Mouse (Mus musculus) MEL (cell line): ENCODE data around the gene Slc26a9. TPM values are rescaled to one million over a fixed set of nuclear protein-coding genes. Genes with fewer than 3 reads are reported as not detected.

Experiments
- DNase-seq: peaks from one replicate; pipeline ENCODE4 v3.0.0; 2011; ENCODE audit warnings: low read depth, low spot score
- H3K27ac ChIP-seq: 2 replicates; pipeline ENCODE4 v1.5.1; 2012; ENCODE audit warnings: low read depth, mild to moderate bottlenecking, control low read depth, low read length, moderate library complexity; ENCODE audit not compliant: control insufficient read depth
- H3K27me3 ChIP-seq, 2 experiments: fragments of 150-350 bp in 1 of 2; sonication (generic) in 1 of 2; 2 replicates each; pipeline ENCODE4 v1.6.1; 2012; ENCODE audit warnings: low read length in 2 of 2, mild to moderate bottlenecking in 2 of 2, improper control_type of control experiment in 1 of 2, moderate library complexity in 1 of 2; ENCODE audit not compliant: insufficient read depth in 2 of 2, control insufficient read depth in 1 of 2
- H3K36me3 ChIP-seq, 2 experiments: 2 replicates each; pipeline ENCODE4 v1.6.1; 2012 to 2014; ENCODE audit warnings: low read length in 2 of 2, improper control_type of control experiment in 1 of 2, inconsistent platforms in 1 of 2, mild to moderate bottlenecking in 1 of 2; ENCODE audit not compliant: insufficient read depth in 2 of 2, control insufficient read depth in 1 of 2
- H3K4me1 ChIP-seq, 2 experiments: fragments of 150-350 bp in 1 of 2; sonication (generic) in 1 of 2; 2 replicates each; pipeline ENCODE4 v1.6.1; 2012; ENCODE audit warnings: low read length in 2 of 2, improper control_type of control experiment in 1 of 2, mild to moderate bottlenecking in 1 of 2; ENCODE audit not compliant: insufficient read depth in 2 of 2, control insufficient read depth in 1 of 2
- H3K4me3 ChIP-seq, 2 experiments: fragments of 150-350 bp in 1 of 2; sonication (generic) in 1 of 2; 2 replicates each; pipeline ENCODE4 v1.5.1; 2012; ENCODE audit warnings: low read depth in 2 of 2, low read length in 2 of 2, mild to moderate bottlenecking in 2 of 2, moderate library complexity in 2 of 2, control low read depth in 1 of 2, improper control_type of control experiment in 1 of 2; ENCODE audit not compliant: control insufficient read depth in 1 of 2, insufficient read depth in 1 of 2
- H3K79me2 ChIP-seq: 2 replicates; pipeline ENCODE4 v1.6.1; 2012; ENCODE audit warnings: mild to moderate bottlenecking, low read length, moderate library complexity; ENCODE audit not compliant: control insufficient read depth, poor library complexity, insufficient read depth
- H3K9ac ChIP-seq: 2 replicates; pipeline ENCODE4 v1.6.1; 2012; ENCODE audit warnings: low read depth, mild to moderate bottlenecking, control low read depth, low read length, moderate library complexity; ENCODE audit not compliant: control insufficient read depth, poor library complexity, severe bottlenecking
- H3K9me3 ChIP-seq: fragments of 150-350 bp; sonication (generic); replicated peaks from 2 replicates; pipeline ENCODE4 v1.6.1; 2012; ENCODE audit warnings: mild to moderate bottlenecking, low read length, improper control_type of control experiment, moderate library complexity; ENCODE audit not compliant: insufficient read depth
- BHLHE40 ChIP-seq: IDR thresholded peaks from 2 replicates; pipeline ENCODE4 v1.6.1; 2012; ENCODE audit warnings: low read depth, mild to moderate bottlenecking, inconsistent platforms, low read length, improper control_type of control experiment, borderline replicate concordance
- CHD1 ChIP-seq: IDR thresholded peaks from 2 replicates; pipeline ENCODE4 v1.6.1; 2012; ENCODE audit warnings: low read depth, mild to moderate bottlenecking, inconsistent platforms, low read length, improper control_type of control experiment
- CHD2 ChIP-seq: IDR thresholded peaks from 2 replicates; pipeline ENCODE4 v1.6.1; 2011; ENCODE audit warnings: low read length, improper control_type of control experiment
- CTCF ChIP-seq, 3 experiments: IDR thresholded peaks in 2 of 3; conservative IDR thresholded peaks in 1 of 3; 2 replicates each; pipeline ENCODE4 v1.5.1; 2011 to 2012; ENCODE audit warnings: low read length in 3 of 3, low read depth in 2 of 3, mild to moderate bottlenecking in 2 of 3, improper control_type of control experiment in 1 of 3, inconsistent platforms in 1 of 3, mixed read lengths in 1 of 3, moderate library complexity in 1 of 3; ENCODE audit not compliant: control insufficient read depth in 1 of 3, insufficient read depth in 1 of 3, poor library complexity in 1 of 3, severe bottlenecking in 1 of 3
- E2F4 ChIP-seq: IDR thresholded peaks from 2 replicates; pipeline ENCODE4 v1.6.1; 2011; ENCODE audit warnings: low read depth, low read length, improper control_type of control experiment, borderline replicate concordance
- EP300 ChIP-seq, 2 experiments: IDR thresholded peaks; 2 replicates each; pipeline ENCODE4 v1.6.1; 2011; ENCODE audit warnings: improper control_type of control experiment in 2 of 2, low read length in 2 of 2, low read depth in 1 of 2, mild to moderate bottlenecking in 1 of 2
- MAFK ChIP-seq: IDR thresholded peaks from 2 replicates; pipeline ENCODE4 v1.6.1; 2011; ENCODE audit warnings: low read depth, mild to moderate bottlenecking, low read length, improper control_type of control experiment, borderline replicate concordance
- MAZ ChIP-seq: IDR thresholded peaks from 2 replicates; pipeline ENCODE4 v1.6.1; 2012; ENCODE audit warnings: low read depth, mild to moderate bottlenecking, inconsistent platforms, low read length, improper control_type of control experiment
- MYC ChIP-seq: IDR thresholded peaks from 2 replicates; pipeline ENCODE4 v1.6.1; 2011; ENCODE audit warnings: low read depth, mild to moderate bottlenecking, low read length, improper control_type of control experiment, moderate library complexity
- NRF1 ChIP-seq: IDR thresholded peaks from 2 replicates; pipeline ENCODE4 v1.6.1; 2014; ENCODE audit warnings: low read depth, mild to moderate bottlenecking, inconsistent platforms, low read length, improper control_type of control experiment, moderate library complexity; ENCODE audit not compliant: poor library complexity, insufficient read depth, severe bottlenecking
- POLR2AphosphoS2 ChIP-seq: IDR thresholded peaks from 2 replicates; pipeline ENCODE4 v1.6.1; 2011; ENCODE audit warnings: low read length, improper control_type of control experiment
- POLR2AphosphoS5 ChIP-seq: IDR thresholded peaks from 2 replicates; pipeline ENCODE4 v1.6.1; 2012; ENCODE audit warnings: low read depth, borderline replicate concordance, mild to moderate bottlenecking, inconsistent platforms, low read length, moderate library complexity, mixed read lengths
- RCOR1 ChIP-seq: IDR thresholded peaks from 2 replicates; pipeline ENCODE4 v1.6.1; 2012; ENCODE audit warnings: low read depth, mild to moderate bottlenecking, inconsistent platforms, low read length, improper control_type of control experiment
- SIN3A ChIP-seq: IDR thresholded peaks from 2 replicates; pipeline ENCODE4 v1.6.1; 2012; ENCODE audit warnings: low read length, improper control_type of control experiment, inconsistent platforms
- SMC3 ChIP-seq: IDR thresholded peaks from 2 replicates; pipeline ENCODE4 v1.6.1; 2011; ENCODE audit warnings: low read depth, low read length, improper control_type of control experiment
- USF1 ChIP-seq: IDR thresholded peaks from 2 replicates; pipeline ENCODE4 v1.6.1; 2014; ENCODE audit warnings: low read depth, mild to moderate bottlenecking, inconsistent platforms, low read length, improper control_type of control experiment, moderate library complexity
- USF2 ChIP-seq, 2 experiments: IDR thresholded peaks; 2 replicates each; pipeline ENCODE4 v1.6.1; 2011 to 2012; ENCODE audit warnings: improper control_type of control experiment in 2 of 2, low read length in 2 of 2, borderline replicate concordance in 1 of 2, inconsistent platforms in 1 of 2, low read depth in 1 of 2, mild to moderate bottlenecking in 1 of 2; ENCODE audit not compliant: insufficient read depth in 1 of 2
- ZC3H11A ChIP-seq: IDR thresholded peaks from 2 replicates; pipeline ENCODE4 v1.6.1; 2012; ENCODE audit warnings: low read depth, mild to moderate bottlenecking, inconsistent platforms, low read length, improper control_type of control experiment
- ZKSCAN1 ChIP-seq: IDR thresholded peaks from 2 replicates; pipeline ENCODE4 v1.6.1; 2012; ENCODE audit warnings: low read depth, mild to moderate bottlenecking, inconsistent platforms, low read length, improper control_type of control experiment, moderate library complexity
- ZMIZ1 ChIP-seq: IDR thresholded peaks from 2 replicates; pipeline ENCODE4 v1.6.1; 2012; ENCODE audit warnings: low read depth, mild to moderate bottlenecking, inconsistent platforms, low read length, improper control_type of control experiment, moderate library complexity
- polyA plus RNA-seq, 2 experiments: library from polyadenylated mRNA; stranded (reverse) in 1 of 2; unstranded in 1 of 2; fragments of >175 nt in 1 of 2; fragments of >200 nt in 1 of 2; gene quantifications; 2 replicates each; pipeline versions ENCODE4 v1.2.1 to v1.2.4; 2012; ENCODE audit warnings: low replicate concordance in 2 of 2, low read depth in 1 of 2; ENCODE audit not compliant: insufficient read length in 2 of 2, insufficient read depth in 1 of 2, missing spikeins in 1 of 2
- total RNA-seq: library from RNA; depleted of rRNA; stranded (reverse); fragments of 300-350 nt; gene quantifications from 2 replicates; pipeline ENCODE4 v1.2.3, GENCODE M21; 2012

Gene Slc26a9
- total and polyA plus RNA-seq, 3 experiments, result 0.04 TPM; not detected in 2

DNA sequence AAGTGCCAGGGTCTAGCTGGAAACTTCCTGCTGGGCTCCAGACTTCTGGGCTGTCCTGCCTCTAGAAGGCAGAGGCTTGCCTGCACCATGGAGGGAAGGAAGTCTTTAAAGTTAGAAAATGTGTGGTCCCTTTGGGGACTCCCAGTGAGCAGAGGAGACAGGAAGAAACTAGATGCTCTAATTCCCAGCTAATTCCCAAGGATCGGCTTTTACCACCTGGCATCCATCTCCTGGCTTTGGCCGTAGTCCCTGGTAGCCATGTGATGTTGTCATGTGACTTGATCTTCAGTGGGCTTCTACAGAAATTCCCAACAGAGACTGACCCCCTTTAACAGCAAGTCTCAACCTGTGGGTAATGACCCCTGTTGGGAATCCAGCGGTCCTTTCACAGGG is 16.6 kb downstream of the Slc26a9 start:
- Histone ChIP-seq H3K9me3 (no peaks in the 10 kb centered on the region), H3K36me3 (no peaks in the 10 kb centered on the region), H3K27ac (no peak overlapping the region), H3K4me3 (no peak overlapping the region), H3K4me1 (no peaks in the 10 kb centered on the region; a peak in 1 of 4 replicates), H3K79me2 (no peaks in the 10 kb centered on the region), H3K9ac (no peak overlapping the region), H3K27me3 (peaks cover 4% of the 10 kb centered on the region in 2 experiments; a peak in 2 of 4 replicates)
- TF ChIP-seq USF1 (no peak), POLR2AphosphoS2 (no peak), CHD2 (no peak), RCOR1 (no peak), POLR2AphosphoS5 (no peak), MAFK (no peak), EP300 (IDR thresholded peaks at IDR 0.05; ENCODE audit: low read depth in 1 of 2, low read length in 2 of 2) (no peak), MYC (no peak)
- DNase-seq, result no peak

DNA sequence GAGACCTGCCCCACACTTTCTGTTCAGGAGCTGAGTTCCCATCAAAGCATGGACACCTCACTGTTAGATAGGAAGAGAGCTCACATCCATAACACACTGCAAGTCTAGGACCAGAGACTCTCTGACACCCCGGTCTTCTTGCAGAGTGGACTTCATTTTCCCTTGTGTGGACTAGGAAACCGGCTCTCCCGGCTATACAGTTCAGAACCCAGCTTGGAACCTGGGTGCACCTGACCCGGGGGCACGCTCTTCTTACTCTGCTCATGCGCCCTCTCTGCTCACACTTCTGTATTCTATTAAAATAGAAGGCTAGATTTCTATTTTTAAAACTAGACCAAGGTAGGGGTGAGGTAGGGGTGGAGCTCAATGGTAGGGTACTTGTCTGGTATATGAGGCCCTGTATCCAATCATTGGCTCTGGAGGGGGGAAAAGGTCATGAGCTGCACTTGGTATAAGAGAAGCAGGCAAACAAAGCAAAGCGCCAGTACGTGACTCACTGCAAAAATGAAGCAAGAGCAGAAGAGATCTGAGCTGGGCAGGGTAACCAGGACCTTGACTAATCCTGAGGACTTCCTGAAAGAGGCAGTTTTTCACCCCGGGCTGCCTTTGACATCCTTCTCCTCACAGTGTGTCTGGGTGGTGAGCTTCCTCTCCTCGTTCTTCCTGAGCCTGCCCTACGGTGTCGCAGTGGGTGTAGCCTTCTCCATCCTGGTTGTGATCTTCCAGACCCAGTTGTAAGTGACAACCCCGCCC is 17.4 kb downstream of the Slc26a9 start:
- no peak for TF ChIP-seq E2F4
- no peak for TF ChIP-seq USF2 (IDR thresholded peaks at IDR 0.05; ENCODE audit: borderline replicate concordance in 1 of 2, insufficient read depth in 1 of 2, low read depth in 1 of 2, low read length in 2 of 2)
- TF ChIP-seq ZMIZ1, result no peak
- Histone ChIP-seq H3K9ac (no peak overlapping the region), H3K4me1 (no peaks in the 10 kb centered on the region; a peak in 1 of 4 replicates), H3K9me3 (no peaks in the 10 kb centered on the region), H3K4me3 (no peak overlapping the region), H3K27ac (no peak overlapping the region), H3K27me3 (peaks cover 4% of the 10 kb centered on the region in 2 experiments; a peak in 2 of 4 replicates), H3K79me2 (no peaks in the 10 kb centered on the region), H3K36me3 (no peaks in the 10 kb centered on the region)
- no peak for DNase-seq

DNA sequence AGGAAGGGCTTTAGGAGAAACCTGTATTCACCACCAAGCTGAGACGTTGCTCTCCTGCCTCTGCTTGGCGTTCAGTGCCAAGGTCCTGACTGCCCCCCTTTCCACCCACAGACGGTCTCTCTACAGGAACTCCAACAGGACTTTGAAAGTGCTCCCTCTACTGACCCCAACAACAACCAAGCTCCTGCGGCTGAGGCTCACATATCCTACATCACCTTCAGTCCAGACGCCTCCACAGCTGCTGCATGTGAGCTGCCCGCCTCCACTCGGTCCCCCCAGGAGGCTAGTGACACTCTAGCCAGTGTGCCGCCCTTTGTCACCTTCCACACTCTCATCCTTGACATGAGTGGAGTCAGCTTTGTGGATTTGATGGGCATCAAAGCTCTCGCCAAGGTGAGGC is 19.9 kb downstream of the Slc26a9 start:
- Histone ChIP-seq H3K9me3 (no peaks in the 10 kb centered on the region), H3K27ac (no peak overlapping the region), H3K4me3 (no peak overlapping the region), H3K36me3 (no peaks in the 10 kb centered on the region), H3K4me1 (no peaks in the 10 kb centered on the region; a peak in 1 of 4 replicates), H3K79me2 (no peaks in the 10 kb centered on the region), H3K27me3 (peaks cover 8 to 12% of the 10 kb centered on the region in 2 experiments), H3K9ac (no peak overlapping the region)
- DNase-seq, result peak; percentile 19
- TF ChIP-seq CTCF (IDR thresholded peaks at IDR 0.05 in 2 of 3, conservative IDR thresholded peaks at IDR 0.05 in 1 of 3; ENCODE audit: control insufficient read depth in 1 of 3, insufficient read depth in 1 of 3, low read depth in 2 of 3, low read length in 3 of 3, poor library complexity in 1 of 3, severe bottlenecking in 1 of 3), result peak in 2 of 3 experiments; percentile 41 to 47; a peak in 4 of 6 replicates
- TF ChIP-seq ZKSCAN1, result no peak
- TF ChIP-seq ZC3H11A, result no peak
- no peak for TF ChIP-seq POLR2AphosphoS2
- TF ChIP-seq SIN3A, result no peak
- TF ChIP-seq SMC3, result peak; percentile 52
- no peak for TF ChIP-seq CHD1
- TF ChIP-seq NRF1, result no peak
- no peak for TF ChIP-seq BHLHE40
- TF ChIP-seq MYC, result no peak
- TF ChIP-seq MAZ, result no peak
